Mouse (Mus musculus): ENCODE measurements around the gene Inpp5d. TPM values are rescaled to one million over a fixed set of nuclear protein-coding genes. Genes with fewer than 3 reads are reported as not detected.

The Inpp5d gene
- total and polyA plus RNA-seq, 2 experiments from 2014 or later = 3.0 to 25.4 TPM

DNA sequence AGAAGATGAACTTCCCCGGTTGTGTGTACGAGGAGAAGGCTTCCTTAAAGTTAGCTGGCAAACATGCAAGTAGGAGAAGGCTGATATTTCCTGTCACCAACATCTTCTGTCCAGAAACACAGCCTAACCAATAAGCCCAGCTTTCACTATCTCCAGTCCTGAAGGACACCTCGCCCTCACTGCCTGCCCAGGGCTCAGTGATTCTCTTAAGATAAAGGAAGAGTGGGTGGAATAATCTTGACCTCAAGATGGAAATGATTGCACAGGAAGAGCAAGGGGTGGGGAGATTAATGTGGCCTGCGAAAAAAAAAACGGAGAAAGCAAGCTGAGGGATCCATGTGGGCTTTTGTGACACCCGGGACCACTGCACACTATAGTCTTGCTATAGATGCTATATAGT lies 25.6 kb downstream of the Inpp5d start:
- DNase-seq = no peak
- no peak for TF ChIP-seq CTCF (IDR thresholded peaks at IDR 0.05; ENCODE audit: low read depth)
- WGBS = 81% methylated on average over 6 of the region's 6 CpGs

DNA sequence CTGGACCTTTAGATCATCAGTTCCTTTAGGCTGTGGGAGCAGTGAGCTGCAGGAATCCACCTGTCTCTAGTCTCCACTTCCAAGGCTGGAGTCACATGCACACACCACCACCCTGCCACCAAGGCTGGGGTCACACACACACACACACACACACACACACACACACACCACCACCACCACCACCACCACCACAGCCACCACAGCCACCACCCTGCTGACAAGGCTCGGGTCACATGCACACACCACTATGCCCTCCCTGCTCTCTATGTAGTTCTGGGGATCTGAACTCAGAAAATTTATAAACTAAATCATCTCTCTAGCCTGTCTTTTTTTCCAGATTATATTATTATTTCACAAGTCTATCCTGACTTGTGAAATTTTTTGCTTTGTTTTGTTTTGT lies 27.7 kb downstream of the Inpp5d start:
- H3K27me3 ChIP-seq (ENCODE audit: insufficient read depth, low read length) = no peaks in the 10 kb centered on the region
- no peak overlapping the region for H3K9ac ChIP-seq
- DNase-seq = no peak
- H3K27ac ChIP-seq (ENCODE audit: low read depth, low read length) = no peak overlapping the region
- 94% methylated on average over 1 of the region's 1 CpGs for WGBS
- ATAC-seq = no peak
- no peak overlapping the region for H3K4me3 ChIP-seq (ENCODE audit: low read depth, low read length)
- H3K4me1 ChIP-seq (ENCODE audit: insufficient read depth) = no peaks in the 10 kb centered on the region
- TF ChIP-seq CTCF (IDR thresholded peaks at IDR 0.05; ENCODE audit: low read depth) = no peak
- H3K9me3 ChIP-seq (ENCODE audit: low read length) = no peaks in the 10 kb centered on the region
- H3K36me3 ChIP-seq (ENCODE audit: insufficient read depth) = no peaks in the 10 kb centered on the region
- no peak overlapping the region for H3K4me2 ChIP-seq (ENCODE audit: low read depth)

More for the DNA sequence above, 25.6 kb downstream of the Inpp5d start:
- Histone ChIP-seq H3K27ac (ENCODE audit: low read depth, low read length) (no peak overlapping the region), H3K4me2 (ENCODE audit: low read depth) (no peak overlapping the region), H3K27me3 (ENCODE audit: insufficient read depth, low read length) (no peaks in the 10 kb centered on the region), H3K36me3 (ENCODE audit: insufficient read depth) (no peaks in the 10 kb centered on the region), H3K4me1 (ENCODE audit: insufficient read depth) (no peaks in the 10 kb centered on the region), H3K9ac (no peak overlapping the region), H3K9me3 (ENCODE audit: low read length) (no peaks in the 10 kb centered on the region), H3K4me3 (ENCODE audit: low read depth, low read length) (no peak overlapping the region)
- no peak for ATAC-seq

DNA sequence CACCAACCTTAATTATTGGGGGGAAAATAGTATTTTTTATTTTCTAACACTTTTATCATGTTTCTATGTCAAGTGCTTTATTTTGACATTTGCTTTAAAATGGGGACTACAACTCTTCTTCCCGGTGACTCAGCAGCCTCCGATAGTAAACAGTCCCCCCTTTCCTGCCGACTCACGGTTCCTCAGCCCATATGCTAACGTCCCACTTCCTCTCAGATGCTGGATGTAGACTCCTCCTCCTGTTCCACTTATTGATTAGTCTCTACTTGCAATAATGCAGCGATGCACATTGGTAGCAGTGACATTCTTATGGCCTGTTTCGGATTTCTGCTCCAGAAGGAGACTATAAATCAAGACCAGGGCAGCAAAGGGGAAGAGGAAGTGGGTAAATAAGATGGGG lies 28.5 kb downstream of the Inpp5d start:
- 76% methylated on average over 7 of the region's 7 CpGs for WGBS
- no peak overlapping the region for H3K27ac ChIP-seq (ENCODE audit: low read depth, low read length)
- H3K4me1 ChIP-seq (ENCODE audit: insufficient read depth) = no peaks in the 10 kb centered on the region
- H3K4me3 ChIP-seq (ENCODE audit: low read depth, low read length) = no peak overlapping the region
- TF ChIP-seq CTCF (IDR thresholded peaks at IDR 0.05; ENCODE audit: low read depth) = no peak
- no peak for ATAC-seq
- H3K9ac ChIP-seq = no peak overlapping the region
- no peak overlapping the region for H3K4me2 ChIP-seq (ENCODE audit: low read depth)
- no peaks in the 10 kb centered on the region for H3K36me3 ChIP-seq (ENCODE audit: insufficient read depth)
- DNase-seq = no peak
- H3K27me3 ChIP-seq (ENCODE audit: insufficient read depth, low read length) = no peaks in the 10 kb centered on the region
- no peaks in the 10 kb centered on the region for H3K9me3 ChIP-seq (ENCODE audit: low read length)

DNA sequence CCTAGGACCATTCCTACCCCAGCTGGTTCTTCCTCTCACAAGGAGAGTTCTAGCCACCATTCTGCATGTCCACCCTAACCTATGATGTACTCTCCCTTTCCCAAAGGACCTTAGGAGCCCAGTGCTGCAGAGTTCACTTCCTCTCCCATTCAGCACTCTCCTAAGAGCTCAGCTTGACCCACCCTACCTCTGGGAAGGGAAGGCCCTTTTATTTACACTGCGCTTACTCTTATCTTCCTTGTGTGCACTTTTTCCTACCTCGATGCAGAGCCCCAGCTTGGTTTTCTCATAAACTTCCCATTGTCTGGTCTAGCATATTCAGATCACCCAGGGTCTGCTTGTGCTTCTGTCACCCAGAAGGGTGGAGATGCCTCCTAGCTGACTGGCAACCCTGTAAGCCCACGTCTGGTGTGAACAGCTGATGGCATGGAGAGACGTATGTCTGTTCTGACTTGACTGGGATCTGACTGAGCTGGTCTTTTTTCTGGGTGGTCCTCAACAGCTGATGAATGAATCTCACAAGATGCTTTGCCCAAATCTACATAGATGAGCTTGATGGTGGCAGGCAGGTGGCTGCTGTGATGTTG lies 29.2 kb downstream of the Inpp5d start:
- no peak for ATAC-seq
- no peak overlapping the region for H3K4me2 ChIP-seq (ENCODE audit: low read depth)
- H3K4me3 ChIP-seq (ENCODE audit: low read depth, low read length) = no peak overlapping the region
- no peaks in the 10 kb centered on the region for H3K4me1 ChIP-seq (ENCODE audit: insufficient read depth)
- H3K9ac ChIP-seq = no peak overlapping the region
- H3K36me3 ChIP-seq (ENCODE audit: insufficient read depth) = no peaks in the 10 kb centered on the region
- no peaks in the 10 kb centered on the region for H3K9me3 ChIP-seq (ENCODE audit: low read length)
- WGBS = 74% methylated on average over 4 of the region's 4 CpGs
- no peaks in the 10 kb centered on the region for H3K27me3 ChIP-seq (ENCODE audit: insufficient read depth, low read length)
- no peak for DNase-seq
- no peak for TF ChIP-seq CTCF (IDR thresholded peaks at IDR 0.05; ENCODE audit: low read depth)
- H3K27ac ChIP-seq (ENCODE audit: low read depth, low read length) = no peak overlapping the region

DNA sequence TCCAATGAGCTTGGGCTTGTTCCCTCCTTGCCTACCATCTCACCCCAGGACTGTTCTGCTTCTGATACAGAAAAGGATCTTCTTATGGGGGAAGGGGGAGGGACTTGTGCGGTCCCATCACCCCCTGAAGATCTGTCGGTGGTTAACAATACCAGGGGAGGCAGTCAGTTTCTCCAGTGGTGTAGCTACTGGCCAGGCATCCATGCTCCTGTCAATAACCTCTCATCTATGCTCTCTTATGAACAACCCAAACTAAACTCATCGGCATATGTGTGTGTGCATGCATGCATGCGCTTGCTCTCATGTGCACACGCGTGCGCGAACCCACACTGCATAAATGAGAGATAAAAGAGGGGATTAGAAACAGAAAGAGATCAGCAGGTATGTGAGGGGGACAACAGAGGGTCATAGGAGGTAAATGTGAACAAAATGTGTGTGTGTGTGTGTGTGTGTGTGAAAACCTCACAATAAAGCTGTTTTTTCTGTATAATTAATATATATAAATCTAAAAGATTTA lies 29.9 kb downstream of the Inpp5d start:
- Histone ChIP-seq H3K4me1 (ENCODE audit: insufficient read depth) (no peaks in the 10 kb centered on the region), H3K36me3 (ENCODE audit: insufficient read depth) (no peaks in the 10 kb centered on the region), H3K4me3 (ENCODE audit: low read depth, low read length) (no peak overlapping the region), H3K27ac (ENCODE audit: low read depth, low read length) (no peak overlapping the region), H3K27me3 (ENCODE audit: insufficient read depth, low read length) (no peaks in the 10 kb centered on the region), H3K4me2 (ENCODE audit: low read depth) (no peak overlapping the region), H3K9me3 (ENCODE audit: low read length) (no peaks in the 10 kb centered on the region), H3K9ac (no peak overlapping the region)
- no peak for TF ChIP-seq CTCF (IDR thresholded peaks at IDR 0.05; ENCODE audit: low read depth)
- 91% methylated on average over 8 of the region's 8 CpGs for WGBS
- DNase-seq = no peak
- ATAC-seq = no peak

DNA sequence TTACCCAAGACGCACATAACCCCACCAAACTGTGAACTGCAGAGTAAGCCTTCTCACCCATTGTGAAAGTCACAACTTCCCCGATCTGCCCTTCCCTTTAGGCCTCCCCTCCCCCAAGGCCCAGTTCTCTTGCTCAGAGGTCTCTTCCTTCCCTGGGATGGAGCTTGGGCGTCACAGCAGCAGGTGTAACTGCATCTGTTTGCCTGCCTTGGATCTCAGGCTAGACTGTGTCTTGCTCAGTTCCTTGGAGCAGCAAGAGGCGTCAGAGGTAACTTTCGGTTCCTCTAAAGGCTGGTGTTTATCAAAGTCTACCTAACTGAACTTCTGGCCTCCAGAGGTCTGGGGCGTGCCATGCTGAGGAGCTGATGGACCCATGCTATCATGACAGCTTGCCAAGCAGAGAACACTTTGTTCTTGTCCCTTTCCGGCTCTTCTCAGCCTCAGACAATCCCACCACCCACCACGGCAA lies 30.5 kb downstream of the Inpp5d start:
- ATAC-seq (no peak), DNase-seq (no peak)
- no peaks in the 10 kb centered on the region for H3K9me3 ChIP-seq (ENCODE audit: low read length)
- H3K9ac ChIP-seq = no peak overlapping the region
- H3K27me3 ChIP-seq (ENCODE audit: insufficient read depth, low read length) = no peaks in the 10 kb centered on the region
- no peak for TF ChIP-seq CTCF (IDR thresholded peaks at IDR 0.05; ENCODE audit: low read depth)
- WGBS = 77% methylated on average over 8 of the region's 8 CpGs
- H3K4me2 ChIP-seq (ENCODE audit: low read depth) = no peak overlapping the region
- H3K4me3 ChIP-seq (ENCODE audit: low read depth, low read length) = no peak overlapping the region
- no peaks in the 10 kb centered on the region for H3K4me1 ChIP-seq (ENCODE audit: insufficient read depth)
- no peaks in the 10 kb centered on the region for H3K36me3 ChIP-seq (ENCODE audit: insufficient read depth)
- H3K27ac ChIP-seq (ENCODE audit: low read depth, low read length) = no peak overlapping the region

DNA sequence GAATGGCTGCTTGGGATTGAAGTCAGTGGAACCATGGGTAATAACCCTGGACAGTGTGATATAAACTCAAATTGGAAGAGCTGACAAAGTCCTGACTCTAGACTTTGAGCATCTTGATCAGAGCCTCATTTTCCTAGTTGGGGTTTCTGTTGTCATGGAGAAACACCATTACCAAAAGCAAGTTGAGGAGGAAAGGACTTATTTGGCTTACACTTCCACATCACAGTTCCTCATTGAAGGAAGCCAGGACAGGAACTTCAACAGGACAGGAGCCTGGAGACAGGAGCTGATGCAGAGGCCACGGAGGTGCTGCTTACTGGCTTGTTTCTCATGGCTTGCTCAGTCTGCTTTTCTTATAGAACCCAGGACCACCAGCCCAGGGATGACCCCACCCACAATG lies 31.3 kb downstream of the Inpp5d start:
- H3K4me1 ChIP-seq (ENCODE audit: insufficient read depth) = no peaks in the 10 kb centered on the region
- no peak overlapping the region for H3K4me3 ChIP-seq (ENCODE audit: low read depth, low read length)
- H3K9ac ChIP-seq = no peak overlapping the region
- no peak overlapping the region for H3K4me2 ChIP-seq (ENCODE audit: low read depth)
- no peaks in the 10 kb centered on the region for H3K27me3 ChIP-seq (ENCODE audit: insufficient read depth, low read length)
- 83% methylated on average over 1 of the region's 1 CpGs for WGBS
- H3K27ac ChIP-seq (ENCODE audit: low read depth, low read length) = no peak overlapping the region
- no peaks in the 10 kb centered on the region for H3K9me3 ChIP-seq (ENCODE audit: low read length)
- no peak for TF ChIP-seq CTCF (IDR thresholded peaks at IDR 0.05; ENCODE audit: low read depth)
- DNase-seq = no peak
- no peaks in the 10 kb centered on the region for H3K36me3 ChIP-seq (ENCODE audit: insufficient read depth)
- no peak for ATAC-seq
